Mouse (Mus musculus) megakaryocyte, embryonic 14.5 days (primary cell): Measurements from ENCODE around the gene Rab5c.

Experiments used
- FLI1 ChIP-seq: IDR thresholded peaks from 2 replicates; pipeline ENCODE4 v1.6.1; 2012; ENCODE audit warnings: low read length, inconsistent platforms, mixed read lengths
- GATA1 ChIP-seq: IDR thresholded peaks from 3 replicates; pipeline ENCODE4 v1.6.1; 2012; ENCODE audit warnings: mixed read lengths, low read length, inconsistent platforms, borderline replicate concordance

DNA sequence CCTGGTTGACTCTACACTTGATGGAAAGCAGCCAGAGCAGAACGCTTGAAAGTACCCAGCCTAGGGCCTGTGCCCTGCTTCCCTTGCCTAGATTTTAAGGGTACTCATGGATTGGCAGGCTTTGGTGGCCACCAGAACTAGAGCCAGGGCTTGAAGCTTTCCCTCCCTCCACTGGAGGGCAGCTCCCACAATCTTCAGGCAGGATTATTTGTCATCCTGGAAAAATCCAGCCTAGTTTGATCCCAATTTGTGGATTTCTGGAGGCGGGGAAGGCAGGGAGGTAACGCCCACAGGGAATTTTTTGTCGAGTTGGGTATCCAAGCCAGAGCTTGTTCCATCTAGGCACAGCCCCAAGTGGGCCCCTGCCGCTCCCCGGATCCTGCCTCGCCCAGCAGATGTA lies 47.6 kb downstream of the Rab5c start:
- no peak for TF ChIP-seq FLI1
- TF ChIP-seq GATA1, result no peak
